ENCODE assay signal across 9 mouse cellular contexts in genomic region chr17:85873853-85874586, GRCm38 (mm10).
A peak's percentile ranks its signal among the peaks of the same experiment; 100 is the strongest.
DNase-seq lines count a peak whose midpoint lies in the region; ATAC-seq and TF ChIP-seq lines count a peak whose summit lies in the region.
"Had no signal": no experiment of that assay in that cellular context is flagged by ENCODE, and none has a peak within 500 bp of the region (broad histone marks: within the 10 kb centered on the region; RNA-seq: fewer than 3 reads in every experiment).

No protein-coding gene starts in this region.

- H3K4me2 ChIP-seq in hindbrain, embryonic 16.5 days (ENCODE audit: low read length), result peak overlapping the region; percentile 41
- H3K4me2 ChIP-seq in midbrain, embryonic 15.5 days, result peak overlapping the region; percentile 41

- H3K4me1 ChIP-seq in kidney, adult 2 months (ENCODE audit: control insufficient read depth, insufficient read depth, low read length), result no peaks in the 10 kb centered on the region
- H3K4me1 ChIP-seq in hindbrain, embryonic 16.5 days (ENCODE audit: control insufficient read depth, insufficient read depth, low read depth, low read length), result peaks cover 12% of the 10 kb centered on the region; the same call in 1 of the 2 replicates
- peaks cover 12% of the 10 kb centered on the region for H3K4me1 ChIP-seq in midbrain, embryonic 15.5 days
- no peaks in the 10 kb centered on the region; the same call in 1 of the 2 replicates for H3K4me1 ChIP-seq in lung, adult 2 months (ENCODE audit: control insufficient read depth, insufficient read depth, low read length)
- H3K4me1 ChIP-seq in heart, embryonic 10.5 days, result peaks cover 39% of the 10 kb centered on the region

- H3K36me3 ChIP-seq in kidney, adult 2 months (ENCODE audit: control insufficient read depth, insufficient read depth, low read length), result no peaks in the 10 kb centered on the region
- no peaks in the 10 kb centered on the region for H3K36me3 ChIP-seq in hindbrain, embryonic 16.5 days (ENCODE audit: control insufficient read depth, insufficient read depth, low read length)
- H3K36me3 ChIP-seq in midbrain, embryonic 15.5 days (replicated peaks), result no peaks in the 10 kb centered on the region
- H3K36me3 ChIP-seq in heart, embryonic 10.5 days, result no peaks in the 10 kb centered on the region

- WGBS in kidney, adult 2 months, result 23% methylated on average over 13 of the region's 13 CpGs
- 18% methylated on average over 13 of the region's 13 CpGs for WGBS in hindbrain, embryonic 16.5 days
- WGBS in midbrain, embryonic 15.5 days, result 10% methylated on average over 13 of the region's 13 CpGs
- 31% methylated on average over 13 of the region's 13 CpGs for WGBS in lung, adult 2 months
- WGBS in heart, embryonic 10.5 days, result 13% methylated on average over 13 of the region's 13 CpGs

- no peak for TF ChIP-seq CTCF in kidney, adult 2 months (conservative IDR thresholded peaks at IDR 0.05; ENCODE audit: insufficient read depth, insufficient read length, low read depth, low read length)
- TF ChIP-seq CTCF in lung, adult 2 months (IDR thresholded peaks at IDR 0.05; ENCODE audit: insufficient read depth, low read length), result no peak

- no peak overlapping the region for H3K4me3 ChIP-seq in kidney, adult 2 months (ENCODE audit: insufficient read depth, low read depth, low read length)
- H3K4me3 ChIP-seq in hindbrain, embryonic 16.5 days (ENCODE audit: low read length), result no peak overlapping the region
- peak overlapping the region; percentile 17; the same call in 1 of the 2 replicates for H3K4me3 ChIP-seq in midbrain, embryonic 15.5 days
- no peak overlapping the region for H3K4me3 ChIP-seq in lung, adult 2 months (replicated peaks; ENCODE audit: extremely low read depth, low read depth, low read length)
- no peak overlapping the region for H3K4me3 ChIP-seq in heart, embryonic 10.5 days
- H3K4me3 ChIP-seq: layer of hippocampus, adult 2 months had no signal

- H3K27me3 ChIP-seq in kidney, adult 2 months (replicated peaks; ENCODE audit: control insufficient read depth, insufficient read depth, low read length), result no peaks in the 10 kb centered on the region
- H3K27me3 ChIP-seq in hindbrain, embryonic 16.5 days (replicated peaks; ENCODE audit: control insufficient read depth, insufficient read depth, low read length), result no peaks in the 10 kb centered on the region
- H3K27me3 ChIP-seq in midbrain, embryonic 15.5 days (replicated peaks), result 0 out of 2 replicates have a peak, but pooled peaks cover 3% of the 10 kb centered on the region
- peaks cover 80% of the 10 kb centered on the region for H3K27me3 ChIP-seq in heart, embryonic 10.5 days (ENCODE audit: insufficient read depth, poor library complexity, severe bottlenecking)

- no peaks in the 10 kb centered on the region for H3K9me3 ChIP-seq in hindbrain, embryonic 16.5 days (ENCODE audit: control insufficient read depth, low read length)
- no peaks in the 10 kb centered on the region for H3K9me3 ChIP-seq in midbrain, embryonic 15.5 days
- no peaks in the 10 kb centered on the region for H3K9me3 ChIP-seq in heart, embryonic 10.5 days

- TF ChIP-seq POLR2A in kidney, adult 2 months (IDR thresholded peaks at IDR 0.05; ENCODE audit: low read depth, low read length), result no peak
- TF ChIP-seq POLR2A in lung, adult 2 months (IDR thresholded peaks at IDR 0.05; ENCODE audit: borderline replicate concordance, extremely low read depth, low read depth, low read length), result no peak

- H3K9ac ChIP-seq in hindbrain, embryonic 16.5 days (ENCODE audit: low read depth, low read length), result no peak overlapping the region
- H3K9ac ChIP-seq in midbrain, embryonic 15.5 days, result no peak overlapping the region

- H3K27ac ChIP-seq in kidney, adult 2 months (ENCODE audit: insufficient read depth, low read depth, low read length), result no peak overlapping the region
- H3K27ac ChIP-seq in hindbrain, embryonic 16.5 days (ENCODE audit: low read depth, low read length), result peak overlapping the region; percentile 1; the same call in 1 of the 2 replicates
- H3K27ac ChIP-seq in midbrain, embryonic 15.5 days, result peak overlapping the region; percentile 49; the same call in 1 of the 2 replicates
- no peak overlapping the region for H3K27ac ChIP-seq in heart, embryonic 10.5 days
- H3K27ac ChIP-seq: layer of hippocampus, adult 2 months had no signal

- peak; percentile 60 for ATAC-seq in hindbrain, embryonic 16.5 days
- peak; percentile 79 for ATAC-seq in midbrain, embryonic 15.5 days (replicated peaks)

- DNase-seq in kidney, adult 2 months, result peak; percentile 24
- no peak for DNase-seq in kidney, adult 11 months
- peak; percentile 57 for DNase-seq in embryo, embryonic 10.5 days (ENCODE audit: low spot score)
- no peak for DNase-seq in lung, adult 2 months
- DNase-seq in right cerebral cortex, adult 18-20 months, result no peak
- no peak for DNase-seq in heart, embryonic 10.5 days (ENCODE audit: low spot score)

Comparison
In these comparisons a context has a peak if more than half of its experiments do, and no peak if none do; other contexts are left out.
1. DNase-seq: peak in kidney, adult 2 months (single experiment) and embryo, embryonic 10.5 days (single experiment); none in kidney, adult 11 months (single experiment), lung, adult 2 months (single experiment), right cerebral cortex, adult 18-20 months (single experiment) and heart, embryonic 10.5 days (single experiment).
2. H3K27ac ChIP-seq: peak in hindbrain, embryonic 16.5 days (single experiment) and midbrain, embryonic 15.5 days (single experiment); none in kidney, adult 2 months (single experiment) and heart, embryonic 10.5 days (single experiment).